Mouse (Mus musculus) cerebellum, adult 11 months (tissue): ENCODE data around the gene Cnpy1.

ENCODE experiments used
- DNase-seq: peaks from one replicate; pipeline ENCODE4 v3.0.0; 2022

Gene Cnpy1

GRCm38 (mm10) chr5:28179237-28179790, 66.3 kb downstream of the Cnpy1 start:
- no peak for DNase-seq

DNA sequence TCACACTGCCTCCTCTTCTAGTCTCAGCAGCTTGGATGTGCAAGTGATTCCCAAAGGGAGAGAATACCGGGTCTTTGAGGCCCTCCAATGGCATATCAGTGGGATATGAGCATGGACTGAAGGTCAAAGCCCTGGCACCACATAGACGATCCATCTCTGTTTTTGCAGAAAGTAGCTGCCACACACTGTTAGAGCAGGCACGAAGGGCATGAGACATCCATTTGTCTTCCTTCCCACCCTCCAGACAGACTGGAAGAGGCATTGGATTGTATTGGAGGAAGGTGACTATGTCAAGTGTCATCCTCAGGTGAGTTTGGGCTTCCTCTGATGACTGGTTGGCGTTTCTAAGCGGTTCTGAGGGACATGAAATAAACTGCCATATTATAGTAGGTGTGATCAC, 67.3 kb downstream of the Cnpy1 start:
- DNase-seq: no peak

DNA sequence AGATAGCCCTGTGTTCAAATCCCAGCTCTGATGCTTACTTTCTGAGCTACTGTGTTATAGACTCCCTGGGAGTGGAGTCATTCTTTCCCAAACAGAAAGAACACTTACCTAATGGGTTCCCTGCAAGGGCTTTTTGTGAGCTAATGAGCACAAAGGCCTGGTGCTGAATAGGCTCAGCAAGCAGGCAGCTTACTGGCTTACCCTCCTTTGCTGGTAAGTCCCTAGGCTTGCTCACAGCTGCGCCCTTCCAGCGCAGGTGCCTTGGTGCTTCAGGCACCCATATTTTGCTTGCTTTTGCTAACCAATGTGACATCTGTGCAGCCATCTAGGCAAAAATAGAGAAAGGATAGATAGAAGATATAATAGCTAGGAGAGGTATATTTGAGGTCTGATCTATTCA, 69.0 kb downstream of the Cnpy1 start:
- DNase-seq: no peak

DNA sequence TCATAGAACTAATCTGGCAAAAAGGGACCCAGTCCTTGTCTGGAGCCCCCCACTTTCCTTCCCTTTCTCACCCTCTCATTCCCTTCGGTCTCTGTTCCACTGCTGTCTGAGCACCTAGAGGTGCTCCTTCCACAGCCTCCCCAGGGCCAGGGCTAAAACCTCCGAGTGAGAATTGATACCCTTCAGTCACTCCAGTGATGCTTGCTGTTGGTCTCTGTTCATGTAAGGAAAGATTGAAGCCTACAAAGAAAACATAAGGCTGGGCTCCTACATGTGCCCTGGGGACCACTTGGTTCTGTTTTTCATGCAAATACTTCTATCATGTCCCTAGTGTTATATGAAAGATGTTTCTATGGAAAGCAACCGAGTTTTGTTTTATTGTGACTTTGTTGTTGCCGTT, 69.6 kb downstream of the Cnpy1 start:
- DNase-seq: no peak

DNA sequence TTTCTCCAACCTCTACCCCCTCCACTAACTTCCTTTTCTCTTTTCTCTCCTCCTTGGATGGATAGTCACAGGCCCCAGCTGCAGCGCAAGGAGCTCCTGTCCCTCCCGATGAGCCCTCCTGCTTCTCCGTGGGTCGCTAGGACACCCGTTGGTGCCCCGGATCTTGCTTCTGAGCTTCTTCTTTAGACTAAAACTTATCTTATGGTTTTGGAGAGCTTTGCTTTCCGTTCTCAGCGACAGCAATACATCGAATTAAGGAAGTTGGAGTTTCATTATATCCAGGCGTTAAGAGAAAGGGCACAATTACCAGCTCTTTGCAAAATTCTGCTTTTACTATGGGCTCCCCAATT, 70.1 kb downstream of the Cnpy1 start:
- DNase-seq: no peak

DNA sequence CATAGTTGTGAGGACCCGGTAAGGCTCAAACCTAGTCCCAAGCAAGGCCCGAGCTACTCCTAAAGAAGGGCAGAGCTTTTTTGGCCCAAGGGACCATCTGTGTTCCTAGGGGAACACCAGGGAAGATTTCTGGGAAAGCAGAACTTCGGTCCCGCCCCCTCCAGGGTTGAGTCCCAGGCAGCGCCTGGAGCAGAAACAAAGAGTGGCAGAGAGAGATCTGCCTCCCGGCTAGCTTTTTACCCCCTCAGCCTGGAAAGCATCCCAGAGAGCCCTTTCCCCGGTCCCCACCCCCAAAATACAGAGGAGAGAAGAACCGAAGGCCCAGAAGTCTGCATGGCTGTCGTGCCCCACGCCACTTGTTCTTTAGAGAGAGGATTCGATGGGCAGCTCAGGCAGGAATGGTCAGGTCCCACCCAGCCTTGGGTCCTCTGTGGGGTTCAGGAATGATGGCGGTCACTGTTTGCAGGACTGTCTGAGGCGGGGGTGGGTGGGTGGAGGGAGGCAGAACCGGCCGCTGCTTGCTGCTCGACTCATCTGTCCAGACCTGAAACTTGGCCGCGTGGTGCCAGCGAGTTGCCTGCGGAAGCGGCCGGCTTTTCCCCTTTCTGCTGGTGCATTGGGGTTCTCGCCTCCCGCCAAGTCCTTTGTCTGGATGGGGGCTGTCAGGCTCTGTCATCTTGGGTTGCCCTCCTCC, 70.6 kb downstream of the Cnpy1 start:
- DNase-seq: no peak

GRCm38 (mm10) chr5:28174086-28174485, 71.5 kb downstream of the Cnpy1 start:
- no peak for DNase-seq

GRCm38 (mm10) chr5:28173674-28174073, 71.9 kb downstream of the Cnpy1 start:
- no peak for DNase-seq

- DNase-seq: no peak
Measured at GRCm38 (mm10) chr5:28172921-28173670, 72.5 kb downstream of the Cnpy1 start.

DNA sequence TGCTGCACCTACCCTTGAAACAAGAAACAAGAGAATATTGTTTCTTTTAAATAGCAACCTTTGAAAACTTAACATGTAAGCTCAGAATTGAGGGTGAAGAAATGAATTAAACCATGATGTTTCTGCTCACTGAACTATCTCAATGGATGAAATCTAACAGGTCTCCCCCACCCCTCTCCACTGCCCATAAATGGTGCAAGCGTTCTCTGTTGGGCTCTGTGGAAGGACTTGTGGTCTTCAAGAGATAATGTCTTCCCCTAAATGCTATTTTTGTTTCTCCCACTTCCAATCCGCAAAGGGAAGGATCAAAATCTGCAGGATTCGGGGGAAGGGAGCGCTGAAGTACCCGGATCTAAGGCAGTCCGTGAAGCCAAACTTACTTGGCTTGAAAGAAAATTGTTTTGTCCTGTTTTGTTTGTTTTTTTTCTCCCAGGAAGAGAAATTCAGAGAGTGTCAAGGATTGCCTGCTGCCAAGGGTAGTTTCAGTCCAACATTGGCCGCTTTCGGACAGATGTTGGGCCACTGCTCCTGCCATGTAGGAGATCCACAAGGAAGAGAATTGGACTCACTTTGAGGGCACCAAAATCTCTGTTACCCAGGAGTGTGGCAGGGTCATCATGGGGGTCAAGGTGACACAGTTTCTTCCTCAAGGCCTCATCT, 73.2 kb downstream of the Cnpy1 start:
- no peak for DNase-seq

- DNase-seq: no peak
Measured at GRCm38 (mm10) chr5:28171667-28172066, 73.9 kb downstream of the Cnpy1 start.

GRCm38 (mm10) chr5:28170892-28171291, 74.7 kb downstream of the Cnpy1 start:
- DNase-seq: no peak

GRCm38 (mm10) chr5:28170081-28170480, 75.5 kb downstream of the Cnpy1 start:
- DNase-seq: no peak

DNA sequence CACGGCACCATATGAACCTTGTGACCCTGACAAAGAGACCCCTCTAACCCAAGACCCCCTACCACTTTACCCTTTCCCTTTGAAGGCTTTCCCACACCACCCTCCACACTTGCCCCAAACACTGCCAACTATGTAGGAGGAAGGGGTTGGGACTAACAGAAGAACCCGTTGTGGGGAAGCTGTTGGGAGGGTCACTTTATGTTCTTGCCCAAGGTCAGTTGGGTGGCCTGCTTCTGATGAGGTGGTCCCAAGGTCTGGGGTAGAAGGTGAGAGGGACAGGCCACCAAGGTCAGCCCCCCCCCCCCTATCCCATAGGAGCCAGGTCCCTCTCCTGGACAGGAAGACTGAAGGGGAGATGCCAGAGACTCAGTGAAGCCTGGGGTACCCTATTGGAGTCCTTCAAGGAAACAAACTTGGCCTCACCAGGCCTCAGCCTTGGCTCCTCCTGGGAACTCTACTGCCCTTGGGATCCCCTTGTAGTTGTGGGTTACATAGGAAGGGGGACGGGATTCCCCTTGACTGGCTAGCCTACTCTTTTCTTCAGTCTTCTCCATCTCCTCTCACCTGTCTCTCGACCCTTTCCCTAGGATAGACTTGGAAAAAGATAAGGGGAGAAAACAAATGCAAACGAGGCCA, 76.3 kb downstream of the Cnpy1 start:
- no peak for DNase-seq

DNA sequence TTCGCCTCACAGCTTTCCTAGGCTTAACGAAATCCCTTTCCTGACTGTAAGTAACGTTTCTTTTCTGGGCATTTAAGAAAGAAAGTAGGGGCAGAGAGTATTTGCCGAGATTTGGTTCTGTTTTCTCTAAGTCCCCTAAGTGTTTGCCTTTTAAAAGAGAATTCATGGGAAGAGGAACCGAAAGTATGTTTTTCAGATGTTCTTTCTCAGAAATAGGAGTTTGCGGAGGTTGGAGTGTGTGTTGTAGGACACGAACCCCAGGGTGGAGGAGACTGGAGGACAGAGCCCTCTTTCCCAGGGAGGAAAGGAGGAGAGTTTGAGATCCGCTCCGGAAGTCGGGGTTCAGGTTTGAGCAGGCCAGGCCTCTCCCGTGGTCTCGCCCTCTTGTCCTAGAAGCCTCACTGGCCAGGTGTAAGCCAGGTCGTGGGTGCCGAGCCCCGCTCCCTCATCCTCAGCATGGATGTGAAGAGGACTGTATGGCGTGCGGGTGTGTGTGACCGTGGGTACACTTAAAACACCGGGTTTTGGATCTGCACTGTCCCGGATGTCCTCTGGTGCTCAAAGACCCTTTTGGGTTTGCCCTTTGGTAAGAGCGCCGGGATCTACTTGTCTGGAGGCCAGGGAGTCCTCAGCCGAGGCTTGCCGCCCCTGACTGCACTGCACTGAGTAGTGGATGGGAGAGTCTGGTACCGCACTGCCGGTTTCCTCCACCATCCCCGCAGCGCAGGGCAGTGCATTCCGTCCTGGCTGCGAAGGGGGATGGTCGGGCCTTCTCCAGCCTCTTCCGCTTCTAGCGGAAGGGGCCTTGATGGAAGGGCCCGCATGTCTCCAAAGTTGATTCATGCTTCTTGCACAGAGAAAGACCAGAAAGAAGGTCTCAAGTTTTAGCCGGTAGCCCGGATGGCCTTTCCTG, 77.1 kb downstream of the Cnpy1 start:
- no peak for DNase-seq

GRCm38 (mm10) chr5:28167611-28168252, 77.9 kb downstream of the Cnpy1 start:
- no peak for DNase-seq

GRCm38 (mm10) chr5:28166256-28167231, 79.1 kb downstream of the Cnpy1 start:
- DNase-seq: peak; percentile 60

DNA sequence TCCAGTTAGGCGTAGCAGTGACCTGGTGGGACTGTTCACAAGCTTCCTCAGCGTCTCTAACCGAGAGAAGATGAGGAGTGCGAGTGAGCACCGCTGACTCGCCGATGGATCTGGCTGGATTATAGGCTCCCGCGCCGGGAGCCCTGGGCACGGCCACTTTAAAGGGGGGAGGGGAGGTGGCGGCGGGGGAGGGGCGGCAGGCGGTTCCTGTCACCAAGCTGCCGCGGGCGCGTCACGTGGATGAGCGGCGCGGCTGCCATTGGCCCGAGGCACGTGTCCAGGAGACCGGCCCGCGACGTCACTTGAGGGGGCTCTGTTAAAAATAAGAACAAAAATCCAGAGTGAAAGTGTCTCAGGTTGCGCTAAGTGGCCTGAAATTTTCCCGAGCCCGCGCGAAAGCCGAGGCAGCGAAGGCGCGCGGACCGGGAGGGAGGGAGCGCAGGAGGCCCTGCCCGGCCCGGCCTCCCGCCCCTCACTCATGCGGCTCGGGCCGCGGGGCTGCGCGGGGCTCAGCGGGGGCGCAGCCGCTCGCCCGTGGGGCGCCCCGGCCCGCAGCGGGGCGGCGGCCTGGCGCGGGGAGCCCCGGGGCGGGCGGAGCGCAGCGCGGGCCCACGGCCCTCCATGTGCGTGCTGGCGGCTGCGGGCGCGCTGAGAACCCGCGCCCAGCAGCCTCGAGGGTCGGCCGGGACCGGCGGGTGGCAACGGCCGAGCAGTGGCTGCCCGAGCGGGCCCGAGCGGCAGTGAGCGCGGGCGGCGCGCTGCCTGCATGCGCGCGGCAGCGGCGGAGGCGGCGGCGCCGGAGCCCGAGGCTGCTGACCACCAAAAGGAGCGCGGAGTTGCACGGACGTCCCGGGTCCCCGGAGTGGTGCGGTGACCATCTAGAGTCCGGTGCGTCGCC, 80.0 kb downstream of the Cnpy1 start, which contains the start of gene En2:
Gene En2 (plus strand): TSS at position 337 of the 898 bp plus-strand sequence.
- DNase-seq: peak; percentile 94

DNA sequence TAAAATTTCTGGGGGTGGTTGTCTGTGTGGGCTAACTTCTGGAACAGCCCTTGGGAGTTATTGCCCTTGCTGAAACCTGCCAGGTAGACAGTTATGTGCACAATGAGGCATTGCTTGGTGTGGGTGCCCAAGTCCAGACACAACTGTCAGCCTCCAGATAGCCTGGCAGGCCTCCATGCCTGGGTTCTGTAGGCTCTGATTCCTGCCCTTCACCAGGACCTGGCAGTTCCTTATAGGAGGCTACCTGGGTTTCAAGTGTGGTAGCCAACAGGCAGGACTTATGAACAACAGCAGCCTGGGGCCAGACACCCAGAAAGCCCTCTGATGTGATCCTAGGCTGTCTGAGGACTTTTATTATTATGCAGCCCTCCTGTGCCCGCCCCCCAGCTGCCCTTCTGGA, 81.7 kb downstream of the Cnpy1 start:
- DNase-seq: no peak
